Mouse (Mus musculus): ENCODE data around the gene Sdc1.

DNA sequence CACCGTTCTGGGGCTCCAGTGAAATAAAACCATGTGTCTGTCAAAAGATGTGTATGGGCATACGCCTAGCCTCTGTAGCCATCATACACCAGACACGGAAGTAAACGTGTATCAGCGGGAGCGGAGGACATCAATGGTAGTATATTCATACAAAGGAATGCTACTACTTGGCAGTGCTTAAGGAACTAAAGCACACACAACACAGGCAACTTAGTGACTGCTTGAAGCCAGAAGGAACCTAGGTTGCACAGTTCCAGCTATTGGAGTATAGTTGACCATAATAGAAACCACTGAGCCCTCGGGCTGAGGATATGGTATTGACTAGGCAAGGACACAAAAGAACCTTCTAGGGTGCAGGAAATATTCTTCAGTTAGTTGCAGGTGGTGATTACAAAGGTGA lies 26.8 kb downstream of the Sdc1 start:
- TF ChIP-seq CTCF (IDR thresholded peaks at IDR 0.05; ENCODE audit: low read depth) (no peak), EP300 (IDR thresholded peaks at IDR 0.05; ENCODE audit: low read depth) (no peak)

All from liver, postnatal 0 days (tissue).